Mouse (Mus musculus) liver, adult 2 months (tissue): ENCODE measurements at regions not wholly inside any gene's neighbourhood (a gene's known extent, or its start where the extent isn't known, plus 50 kb on each side); places are given as distances from the start of the nearest gene placed in this dataset.

Experiments
- DNase-seq: peaks from one replicate; pipeline ENCODE4 v3.0.0-alpha.2; 2011; ENCODE audit warnings: low read depth, low spot score; ENCODE audit errors: extremely low read depth
- H3K27ac ChIP-seq: fragments of 200-500 bp; replicated peaks from 2 replicates; pipeline ENCODE4 v1.5.1; 2012; ENCODE audit warnings: low read depth, mild to moderate bottlenecking, control low read depth, inconsistent platforms, low read length; ENCODE audit not compliant: insufficient read depth
- H3K27me3 ChIP-seq: fragments of 200-500 bp; 2 replicates; pipeline ENCODE4 v1.6.1; 2012; ENCODE audit warnings: mild to moderate bottlenecking, moderate library complexity, low read length, inconsistent platforms; ENCODE audit not compliant: control insufficient read depth, insufficient read depth
- H3K36me3 ChIP-seq: fragments of 200-500 bp; 2 replicates; pipeline ENCODE4 v1.6.1; 2012; ENCODE audit warnings: low read length, inconsistent platforms; ENCODE audit not compliant: control insufficient read depth, insufficient read depth
- H3K4me1 ChIP-seq: fragments of 200-500 bp; 2 replicates; pipeline ENCODE4 v1.6.1; 2011; ENCODE audit warnings: low read length; ENCODE audit not compliant: control insufficient read depth, insufficient read depth
- H3K4me3 ChIP-seq: fragments of 200-500 bp; 2 replicates; pipeline ENCODE4 v1.5.1; 2011; ENCODE audit warnings: low read depth, mild to moderate bottlenecking, control low read depth, low read length, moderate library complexity; ENCODE audit not compliant: insufficient read depth
- H3K79me2 ChIP-seq: fragments of 200-500 bp; 2 replicates; pipeline ENCODE4 v1.6.1; 2012; ENCODE audit warnings: inconsistent platforms, mild to moderate bottlenecking, low read length, moderate library complexity; ENCODE audit not compliant: control insufficient read depth, insufficient read depth
- H3K9ac ChIP-seq: fragments of 200-500 bp; 2 replicates; pipeline ENCODE4 v1.6.1; 2012; ENCODE audit warnings: low read depth, mild to moderate bottlenecking, control low read depth, inconsistent platforms, low read length
- CTCF ChIP-seq: fragments of 200-500 bp; IDR thresholded peaks from 2 replicates; pipeline ENCODE4 v1.5.1; 2011; ENCODE audit warnings: low read depth, low read length, control low read depth
- POLR2A ChIP-seq: fragments of 200-500 bp; IDR thresholded peaks from 2 replicates; pipeline ENCODE4 v1.6.1; 2011; ENCODE audit warnings: low read length, control low read depth; ENCODE audit not compliant: insufficient read depth; ENCODE audit errors: extremely low read depth
- WGBS: fragments of 180-500 bp; shearing (Covaris S2); methylation state at CpG from one replicate; pipeline ENCODE4 v1.1.7; 2018; 5-methylcytosine and 5-hydroxymethylcytosine counted together

- no peak overlapping the region for H3K9ac ChIP-seq
- no peak overlapping the region for H3K27ac ChIP-seq
- DNase-seq: no peak
- WGBS: 82% methylated on average over 5 of the region's 5 CpGs
- H3K79me2 ChIP-seq: no peaks in the 10 kb centered on the region
- H3K36me3 ChIP-seq: no peaks in the 10 kb centered on the region
- H3K4me1 ChIP-seq: no peaks in the 10 kb centered on the region
- TF ChIP-seq CTCF (no peak), POLR2A (no peak)
- no peak overlapping the region for H3K4me3 ChIP-seq
- no peaks in the 10 kb centered on the region for H3K27me3 ChIP-seq
These were observed 360.0 kb downstream of the Galc start for GRCm38 (mm10) chr12:97899266-97899665.

- Histone ChIP-seq H3K4me1 (no peaks in the 10 kb centered on the region), H3K36me3 (no peaks in the 10 kb centered on the region), H3K79me2 (no peaks in the 10 kb centered on the region), H3K4me3 (no peak overlapping the region), H3K9ac (no peak overlapping the region), H3K27me3 (no peaks in the 10 kb centered on the region), H3K27ac (no peak overlapping the region)
- WGBS: 78% methylated on average over 2 of the region's 2 CpGs
- no peak for DNase-seq
- TF ChIP-seq POLR2A: no peak
- no peak for TF ChIP-seq CTCF
These were observed 361.1 kb downstream of the Galc start for GRCm38 (mm10) chr12:97898178-97898577.

GRCm38 (mm10) chr12:97895981-97896380 lies 363.3 kb downstream of the Galc start:
- H3K27me3 ChIP-seq: no peaks in the 10 kb centered on the region
- H3K27ac ChIP-seq: no peak overlapping the region
- WGBS: 82% methylated on average over 2 of the region's 2 CpGs
- no peak overlapping the region for H3K9ac ChIP-seq
- no peak overlapping the region for H3K4me3 ChIP-seq
- DNase-seq: no peak
- TF ChIP-seq POLR2A: no peak
- H3K4me1 ChIP-seq: no peaks in the 10 kb centered on the region
- no peaks in the 10 kb centered on the region for H3K36me3 ChIP-seq
- no peaks in the 10 kb centered on the region for H3K79me2 ChIP-seq

- WGBS: 38% methylated on average over 12 of the region's 12 CpGs
- Histone ChIP-seq H3K36me3 (no peaks in the 10 kb centered on the region), H3K27ac (no peak overlapping the region), H3K79me2 (no peaks in the 10 kb centered on the region), H3K9ac (no peak overlapping the region), H3K27me3 (no peaks in the 10 kb centered on the region; the same call in 1 of the 2 replicates), H3K4me1 (no peaks in the 10 kb centered on the region), H3K4me3 (no peak overlapping the region)
- TF ChIP-seq POLR2A: no peak
- no peak for DNase-seq
These were observed 370.3 kb downstream of the Galc start for GRCm38 (mm10) chr12:97888801-97889455.

GRCm38 (mm10) chr12:97888291-97888800 lies 370.9 kb downstream of the Galc start:
- Histone ChIP-seq H3K27ac (no peak overlapping the region), H3K27me3 (no peaks in the 10 kb centered on the region; the same call in 1 of the 2 replicates), H3K9ac (no peak overlapping the region), H3K79me2 (no peaks in the 10 kb centered on the region), H3K4me1 (no peaks in the 10 kb centered on the region), H3K4me3 (no peak overlapping the region), H3K36me3 (no peaks in the 10 kb centered on the region)
- DNase-seq: no peak
- 14% methylated on average over 6 of the region's 6 CpGs for WGBS
- TF ChIP-seq POLR2A: no peak
- no peak for TF ChIP-seq CTCF

GRCm38 (mm10) chr12:97882439-97882838 lies 376.8 kb downstream of the Galc start:
- Histone ChIP-seq H3K36me3 (no peaks in the 10 kb centered on the region), H3K27ac (no peak overlapping the region), H3K4me3 (no peak overlapping the region), H3K9ac (no peak overlapping the region), H3K4me1 (no peaks in the 10 kb centered on the region), H3K27me3 (no peaks in the 10 kb centered on the region), H3K79me2 (no peaks in the 10 kb centered on the region)
- 59% methylated on average over 4 of the region's 4 CpGs for WGBS
- no peak for DNase-seq
- TF ChIP-seq POLR2A (no peak), CTCF (no peak)
